Mouse (Mus musculus) left cerebral cortex, adult 11 months (tissue): ENCODE data around the gene Cwh43.

Experiments
- DNase-seq: peaks from one replicate; pipeline ENCODE4 v3.0.0; 2022; ENCODE audit warnings: low spot score

Cwh43 gene

GRCm38 (mm10) chr5:73405981-73406722, at the start of gene Cwh43:
Gene Cwh43 (plus strand): TSS chr5:73406075.
- DNase-seq = no peak

GRCm38 (mm10) chr5:73359134-73359751, 46.6 kb upstream of the Cwh43 start:
- DNase-seq = no peak

GRCm38 (mm10) chr5:73359752-73360141, 46.1 kb upstream of the Cwh43 start:
- DNase-seq = no peak

GRCm38 (mm10) chr5:73360240-73360639, 45.6 kb upstream of the Cwh43 start:
- no peak for DNase-seq

GRCm38 (mm10) chr5:73362338-73362737, 43.5 kb upstream of the Cwh43 start:
- DNase-seq = no peak

- DNase-seq = no peak
These were observed 43.1 kb upstream of the Cwh43 start for GRCm38 (mm10) chr5:73362791-73363190.

- no peak for DNase-seq
These were observed 41.6 kb upstream of the Cwh43 start for GRCm38 (mm10) chr5:73364107-73364864.

GRCm38 (mm10) chr5:73367906-73368305, 38.0 kb upstream of the Cwh43 start:
- no peak for DNase-seq

GRCm38 (mm10) chr5:73368845-73369447, 36.9 kb upstream of the Cwh43 start:
- no peak for DNase-seq

GRCm38 (mm10) chr5:73369731-73370130, 36.1 kb upstream of the Cwh43 start:
- DNase-seq = no peak

GRCm38 (mm10) chr5:73372601-73373000, 33.3 kb upstream of the Cwh43 start:
- DNase-seq = no peak

GRCm38 (mm10) chr5:73373184-73373583, 32.7 kb upstream of the Cwh43 start:
- no peak for DNase-seq

- DNase-seq = no peak
These were observed 29.8 kb upstream of the Cwh43 start for GRCm38 (mm10) chr5:73376041-73376440.

GRCm38 (mm10) chr5:73376491-73376890, 29.4 kb upstream of the Cwh43 start:
- no peak for DNase-seq

- peak; percentile 80 for DNase-seq
These were observed 26.0 kb upstream of the Cwh43 start for GRCm38 (mm10) chr5:73379908-73380307.

- no peak for DNase-seq
These were observed 25.0 kb upstream of the Cwh43 start for GRCm38 (mm10) chr5:73380829-73381228.

- DNase-seq = no peak
These were observed 24.4 kb upstream of the Cwh43 start for GRCm38 (mm10) chr5:73381510-73381909.

- no peak for DNase-seq
These were observed 23.8 kb upstream of the Cwh43 start for GRCm38 (mm10) chr5:73381976-73382540.

- DNase-seq = no peak
These were observed 22.9 kb upstream of the Cwh43 start for GRCm38 (mm10) chr5:73382737-73383646.

GRCm38 (mm10) chr5:73383647-73383970, 22.3 kb upstream of the Cwh43 start:
- no peak for DNase-seq

GRCm38 (mm10) chr5:73393041-73393440, 12.8 kb upstream of the Cwh43 start:
- DNase-seq = no peak
